Mouse (Mus musculus) embryo, embryonic 11 days (tissue): ENCODE results near the gene Trabd.

Experiments used
- DNase-seq: peaks from one replicate; pipeline ENCODE4 v3.0.0-alpha.2; 2015

The Trabd gene

DNA sequence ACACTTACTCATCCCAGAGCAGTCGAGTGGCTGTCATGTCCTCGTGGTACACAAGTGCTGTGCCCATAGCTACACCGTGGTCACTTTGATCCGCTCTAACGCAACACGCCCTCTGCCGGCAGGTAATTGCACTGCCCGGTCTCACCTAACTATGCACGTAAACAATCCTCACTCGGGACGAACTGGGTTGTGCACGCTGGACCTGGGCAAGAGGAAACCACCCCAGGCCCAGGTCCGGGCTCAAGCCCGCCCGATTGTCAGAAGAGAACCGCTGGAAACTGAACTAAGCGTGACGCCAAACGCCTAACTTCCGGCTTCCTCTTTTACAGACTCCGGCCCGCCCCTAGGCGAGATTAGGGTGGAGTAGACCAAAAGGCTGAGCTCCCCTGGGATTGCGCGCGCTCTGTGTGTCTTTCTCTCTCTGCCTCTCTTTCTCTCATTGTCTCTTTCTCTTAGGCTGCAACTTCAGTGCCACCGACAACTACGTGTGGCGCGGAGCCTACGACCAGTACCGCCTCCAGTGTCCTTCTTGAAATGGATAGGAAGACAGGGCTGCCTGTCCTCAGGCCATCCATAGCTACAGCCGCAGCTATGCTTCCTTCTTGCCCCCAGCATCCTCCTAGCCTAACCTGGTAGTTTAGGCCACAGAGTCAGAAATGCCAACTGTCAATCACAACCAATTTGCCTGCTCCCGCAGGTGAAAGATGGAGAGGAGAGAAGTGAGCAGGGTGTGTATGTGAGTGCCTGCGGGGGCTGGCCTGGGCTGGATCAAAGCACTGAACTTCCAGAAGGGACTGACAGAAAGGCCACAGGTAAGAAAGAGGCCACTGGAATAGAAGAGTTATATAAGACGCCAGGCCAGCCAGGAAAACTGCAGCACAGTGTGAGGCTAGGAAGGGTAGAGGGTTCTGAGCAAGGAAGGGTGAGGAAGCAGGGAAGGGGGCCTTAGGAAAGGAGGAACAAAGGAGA, 53.7 kb downstream of the Trabd start, which contains the start of gene Hdac10:
TSS of gene Hdac10 (minus strand) at position 319 of the 969 bp plus-strand sequence.
- DNase-seq: peak; percentile 90

DNA sequence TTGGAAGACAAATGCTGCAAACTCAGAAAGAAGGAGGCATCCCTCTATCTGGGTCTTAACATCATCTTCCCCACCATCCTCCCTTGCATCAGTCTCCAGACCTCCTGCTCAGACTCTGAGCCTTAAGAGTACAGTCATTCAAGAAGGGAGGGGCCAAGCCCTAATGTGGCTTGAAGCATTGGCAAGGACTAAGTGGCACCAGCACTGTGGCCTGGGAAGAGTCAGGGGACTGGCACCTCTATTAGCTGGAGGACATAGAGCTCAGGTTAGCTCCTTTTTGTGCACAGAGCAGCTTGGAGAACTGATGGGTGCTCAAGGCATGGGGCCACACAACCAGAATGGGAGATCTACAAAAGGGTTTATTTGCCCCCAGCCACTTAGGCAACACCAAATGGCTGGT, 55.3 kb downstream of the Trabd start:
- DNase-seq: no peak

DNA sequence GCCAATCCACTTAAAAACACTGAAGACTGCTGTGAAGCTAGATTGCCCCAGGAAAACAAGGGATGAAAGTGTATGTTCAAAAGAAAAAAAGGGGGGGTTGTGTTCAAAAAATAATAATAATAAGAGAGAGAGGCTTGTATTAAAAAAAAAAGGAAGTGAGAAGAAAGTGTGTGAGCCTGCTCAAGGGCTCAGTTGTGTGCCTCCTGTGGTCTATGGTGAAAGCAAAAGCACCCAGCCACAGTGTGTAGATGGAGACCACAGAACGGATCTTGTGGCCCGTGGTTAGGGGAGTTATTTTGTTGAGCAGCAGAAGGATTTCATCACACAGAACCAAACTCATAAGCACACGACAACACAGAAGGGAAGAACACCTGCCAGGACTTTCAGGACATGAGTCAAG, 56.4 kb downstream of the Trabd start:
- no peak for DNase-seq
